Mouse (Mus musculus) liver, adult (tissue): Measurements from ENCODE around the gene Pcnt.

Experiments used
- GATA4 ChIP-seq: IDR thresholded peaks from 2 replicates; pipeline ENCODE4 v1.6.1; 2014; ENCODE audit warnings: mild to moderate bottlenecking, low read length; ENCODE audit not compliant: insufficient replicate concordance

The Pcnt gene

GRCm38 (mm10) chr10:76440281-76440680 is 2.3 kb downstream of the Pcnt start, which contains the start of gene AC141477.1:
Gene AC141477.1, minus strand, starts transcription at chr10:76440444.
- TF ChIP-seq GATA4: no peak

GRCm38 (mm10) chr10:76439107-76439890 is 3.3 kb downstream of the Pcnt start:
- no peak for TF ChIP-seq GATA4

- TF ChIP-seq GATA4: no peak
Observed at GRCm38 (mm10) chr10:76433925-76434324, 8.7 kb downstream of the Pcnt start.

DNA sequence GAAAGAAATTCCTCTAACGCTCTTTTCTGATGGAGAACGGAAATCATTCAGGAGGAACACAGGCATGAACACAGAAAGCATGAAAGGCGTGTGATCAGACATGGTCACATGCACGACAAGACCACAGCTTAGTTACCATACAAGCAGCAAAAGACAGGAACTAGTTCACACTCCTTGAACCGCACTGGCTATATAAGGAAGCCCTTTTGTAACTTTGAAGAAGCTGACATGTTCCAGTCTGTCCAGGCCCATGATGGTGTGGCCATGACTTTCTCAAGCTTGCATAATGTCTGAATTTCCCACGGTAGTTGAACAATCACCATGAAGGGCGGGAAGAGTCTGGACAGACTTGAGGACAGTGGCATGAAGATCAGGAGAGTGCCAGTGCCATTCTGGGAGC is 16.9 kb downstream of the Pcnt start:
- no peak for TF ChIP-seq GATA4

DNA sequence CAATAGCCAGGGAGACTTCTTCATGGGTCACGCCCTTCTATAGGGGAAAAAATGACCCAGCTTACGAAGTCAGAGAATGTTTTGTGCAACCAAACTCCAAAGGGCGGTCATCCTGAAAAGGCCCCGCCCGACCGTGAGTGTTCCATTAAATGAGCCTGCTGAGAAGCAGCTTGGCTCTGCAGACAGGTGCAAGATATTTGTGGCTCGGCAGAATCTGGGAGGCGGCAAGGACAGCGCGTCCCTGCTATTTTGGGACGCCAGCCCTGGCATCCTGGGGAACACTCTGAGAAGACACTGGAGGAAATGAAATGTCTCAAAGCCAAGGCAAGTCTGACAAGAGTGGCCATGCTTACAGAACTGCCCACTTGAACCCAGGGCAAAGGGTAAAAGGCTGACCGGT is 25.8 kb downstream of the Pcnt start:
- TF ChIP-seq GATA4: no peak

- no peak for TF ChIP-seq GATA4
Observed at GRCm38 (mm10) chr10:76408520-76408919, 34.1 kb downstream of the Pcnt start.

DNA sequence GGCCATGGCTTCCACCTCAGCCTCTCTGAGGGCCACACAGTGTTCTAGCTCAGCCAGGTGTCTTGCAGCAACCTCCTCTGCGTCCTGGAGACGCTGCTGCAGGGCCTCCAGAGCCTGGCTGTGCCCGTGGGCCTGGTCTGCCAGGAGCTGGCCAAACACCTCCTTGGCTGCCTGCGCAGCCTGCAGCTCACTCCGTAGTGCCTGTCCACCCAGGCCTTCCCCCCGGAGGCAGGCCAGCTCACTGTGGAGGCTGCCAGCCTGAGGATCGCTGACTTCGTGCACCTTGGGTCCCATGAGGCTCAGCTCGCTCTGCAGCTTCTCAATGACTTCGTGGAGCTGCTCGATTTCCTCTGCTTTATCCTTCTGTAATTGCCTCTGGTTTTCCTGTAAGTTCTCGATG is 50.0 kb downstream of the Pcnt start:
- no peak for TF ChIP-seq GATA4

GRCm38 (mm10) chr10:76391786-76392185 is 50.8 kb downstream of the Pcnt start:
- TF ChIP-seq GATA4: no peak

DNA sequence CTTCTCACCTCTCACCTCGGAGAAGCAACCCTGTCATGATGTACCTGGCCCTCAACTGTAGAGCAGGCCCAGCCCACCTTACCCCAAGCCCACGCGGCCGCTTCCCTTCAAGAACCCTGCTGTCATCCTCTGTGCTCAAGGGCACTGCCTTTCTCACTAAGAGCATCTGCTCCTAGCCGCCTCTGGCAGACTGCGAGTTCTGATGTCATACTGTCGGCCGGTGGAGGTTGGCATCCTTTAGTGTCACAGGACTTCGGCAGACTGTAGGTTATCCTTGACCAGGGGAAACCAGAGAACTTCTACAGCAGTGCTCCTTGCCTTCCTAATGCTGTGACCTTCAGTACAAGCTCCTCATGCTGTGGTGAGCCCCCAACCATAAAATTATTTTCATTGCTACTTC is 51.4 kb downstream of the Pcnt start:
- TF ChIP-seq GATA4: no peak

DNA sequence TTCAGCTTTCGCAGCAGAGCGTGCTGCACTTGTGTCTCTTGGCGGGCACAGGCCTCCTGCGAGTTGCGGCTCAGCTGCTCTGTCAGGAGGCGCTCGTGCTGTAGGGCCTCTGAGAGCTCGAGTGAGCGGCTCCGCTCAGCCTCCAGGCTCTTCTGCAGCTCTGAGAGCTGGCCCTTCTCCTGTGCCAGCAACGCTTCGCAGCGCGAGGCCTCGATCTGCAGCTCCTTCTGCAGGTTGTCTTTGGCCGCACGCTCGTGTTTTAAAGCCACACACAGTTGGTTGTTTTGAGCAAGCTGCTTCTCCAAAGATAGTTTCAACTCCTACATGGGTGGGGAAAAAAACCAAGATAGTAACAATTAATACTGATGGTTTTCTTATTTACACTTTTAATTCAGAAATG is 67.6 kb downstream of the Pcnt start:
- no peak for TF ChIP-seq GATA4

DNA sequence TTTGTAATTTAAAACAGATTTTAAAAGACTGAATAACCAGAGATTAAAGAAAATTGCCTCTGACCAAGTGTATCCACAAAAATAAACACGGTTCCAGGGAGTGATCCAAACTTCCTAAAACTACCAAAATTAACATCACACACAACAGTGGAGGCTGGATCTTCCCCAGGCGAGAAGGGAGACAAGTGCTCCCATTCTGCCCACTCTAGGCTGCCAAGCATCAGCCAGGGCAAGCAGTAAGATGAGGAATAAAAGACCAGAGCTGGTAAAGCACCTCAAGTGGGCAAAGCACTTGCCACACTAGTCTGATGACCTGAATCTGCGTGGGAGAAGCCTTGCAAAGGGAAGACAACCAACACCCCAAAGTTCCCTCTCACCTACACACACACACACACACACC is 70.8 kb downstream of the Pcnt start:
- no peak for TF ChIP-seq GATA4

- TF ChIP-seq GATA4: no peak
Observed at GRCm38 (mm10) chr10:76368766-76369165, 73.8 kb downstream of the Pcnt start.

DNA sequence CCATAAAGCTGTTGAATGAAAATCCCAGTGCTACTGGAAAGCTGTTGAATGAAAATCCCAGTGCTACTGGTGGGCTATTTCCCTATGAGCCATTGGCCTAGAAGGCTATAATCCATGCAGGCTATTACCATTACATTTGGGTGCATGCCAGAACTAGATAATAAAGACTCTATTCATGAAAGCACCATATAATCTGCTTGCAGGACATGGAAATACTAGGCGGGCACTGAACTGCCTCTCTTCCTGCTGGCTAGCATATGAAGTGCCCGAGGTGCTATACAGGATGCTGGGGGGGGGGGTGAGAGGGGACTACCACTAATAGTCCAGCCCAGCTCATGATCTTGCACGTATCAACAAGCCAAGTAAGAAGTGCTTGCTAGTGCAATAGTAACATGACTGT is 79.4 kb downstream of the Pcnt start:
- no peak for TF ChIP-seq GATA4

DNA sequence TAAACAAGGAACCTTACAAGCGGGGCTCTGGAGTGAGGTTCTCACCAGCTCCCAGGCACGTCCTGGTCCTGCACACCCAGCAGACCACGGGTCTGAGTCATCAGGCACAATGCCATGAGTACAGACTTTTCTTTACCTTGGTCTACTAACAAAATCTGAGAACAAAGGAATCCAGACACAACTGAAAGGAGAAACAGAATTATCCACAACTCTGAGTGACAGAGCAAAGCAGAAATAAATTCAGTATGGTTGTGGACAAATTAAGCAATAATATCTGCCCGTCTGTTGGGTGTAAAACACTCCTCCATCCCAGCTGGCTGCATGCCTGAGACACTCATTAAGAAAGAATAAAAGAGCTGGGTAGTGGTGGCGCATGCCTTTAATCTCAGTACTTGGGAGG is 84.1 kb downstream of the Pcnt start:
- no peak for TF ChIP-seq GATA4

DNA sequence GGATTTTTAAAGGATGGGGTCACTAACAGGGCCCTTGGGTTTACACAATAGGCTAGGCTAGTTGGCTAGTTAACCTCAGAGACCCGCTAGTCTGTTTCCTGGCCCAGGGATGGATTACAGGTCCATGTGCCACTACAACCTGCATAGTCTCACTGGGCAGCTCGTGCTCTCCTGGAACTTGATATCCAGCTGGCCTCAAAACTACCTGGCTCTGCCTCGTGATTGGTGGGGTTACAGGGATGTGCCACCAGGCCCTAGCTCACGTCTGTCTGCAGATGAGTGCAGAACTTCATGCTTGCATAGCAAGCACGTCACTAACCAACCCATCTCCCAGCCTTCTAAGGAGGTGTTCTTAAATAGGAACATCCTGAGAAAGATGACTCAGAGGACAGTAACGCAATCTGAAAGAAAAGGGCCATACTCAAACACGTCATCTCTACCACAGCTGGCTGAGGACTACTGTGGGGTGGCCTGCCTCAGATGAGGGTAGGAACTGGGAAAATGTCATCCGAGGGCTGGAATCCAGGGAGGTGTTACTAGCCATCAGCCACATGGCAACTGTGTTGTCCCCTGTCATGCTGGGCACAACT is 85.2 kb downstream of the Pcnt start:
- TF ChIP-seq GATA4: no peak

- TF ChIP-seq GATA4: no peak
Observed at GRCm38 (mm10) chr10:76354974-76355373, 87.6 kb downstream of the Pcnt start.

GRCm38 (mm10) chr10:76353986-76354385 is 88.6 kb downstream of the Pcnt start:
- TF ChIP-seq GATA4: no peak
